Mouse (Mus musculus) skeletal muscle tissue, adult 2 months (tissue): ENCODE data around the gene Morn3.
"Not testable (repeated sequence)": the region's sequence is repeated elsewhere in the genome, so short reads cannot be mapped to it uniquely, and the experiment has no call there.

Experiments
- DNase-seq: peaks from one replicate; pipeline ENCODE4 v3.0.0-alpha.2; 2012; ENCODE audit warnings: low read depth, low spot score

Morn3 gene

DNA sequence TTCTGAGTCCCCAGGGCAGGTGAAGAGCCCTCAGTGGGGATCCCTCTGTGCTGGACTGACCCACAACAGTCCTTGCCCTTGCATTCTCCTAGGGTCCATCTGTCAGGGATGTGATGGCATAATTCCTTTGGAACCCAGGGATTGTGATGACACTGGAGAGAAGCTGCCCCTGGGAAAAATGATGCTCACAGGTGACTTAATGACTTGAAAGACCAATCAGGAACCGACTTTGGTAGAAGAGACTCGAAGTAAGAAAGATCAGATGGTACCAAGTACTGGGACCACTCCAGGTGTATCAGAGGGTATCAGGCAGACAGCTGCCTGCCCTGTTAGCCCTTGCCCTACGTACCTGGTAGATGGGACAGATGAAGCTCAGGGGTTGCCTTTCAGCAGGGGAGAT, at the start of gene Morn3:
Gene Morn3 (minus strand): TSS at position 101 of the 400 bp plus-strand sequence.
- DNase-seq, result no peak

DNA sequence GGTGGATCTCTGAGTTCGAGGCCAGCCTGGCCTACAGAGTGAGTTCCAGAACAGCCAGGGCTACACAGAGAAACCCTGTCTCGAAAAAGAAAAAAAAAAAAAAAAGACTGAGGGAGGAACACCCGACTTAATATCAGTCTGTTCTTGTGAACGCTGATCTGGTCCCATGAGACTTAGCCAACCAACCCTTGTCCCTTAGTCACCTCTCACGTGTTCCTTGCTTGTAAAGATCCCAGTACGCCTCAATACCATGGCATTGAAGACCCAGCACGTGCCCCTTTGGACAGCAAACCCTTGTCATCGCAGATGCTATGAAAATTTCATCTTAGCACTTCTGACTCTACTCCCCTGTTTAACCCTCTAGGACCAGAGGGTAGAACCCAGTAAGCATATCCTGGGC, 49.5 kb upstream of the Morn3 start:
- DNase-seq, result no peak

DNA sequence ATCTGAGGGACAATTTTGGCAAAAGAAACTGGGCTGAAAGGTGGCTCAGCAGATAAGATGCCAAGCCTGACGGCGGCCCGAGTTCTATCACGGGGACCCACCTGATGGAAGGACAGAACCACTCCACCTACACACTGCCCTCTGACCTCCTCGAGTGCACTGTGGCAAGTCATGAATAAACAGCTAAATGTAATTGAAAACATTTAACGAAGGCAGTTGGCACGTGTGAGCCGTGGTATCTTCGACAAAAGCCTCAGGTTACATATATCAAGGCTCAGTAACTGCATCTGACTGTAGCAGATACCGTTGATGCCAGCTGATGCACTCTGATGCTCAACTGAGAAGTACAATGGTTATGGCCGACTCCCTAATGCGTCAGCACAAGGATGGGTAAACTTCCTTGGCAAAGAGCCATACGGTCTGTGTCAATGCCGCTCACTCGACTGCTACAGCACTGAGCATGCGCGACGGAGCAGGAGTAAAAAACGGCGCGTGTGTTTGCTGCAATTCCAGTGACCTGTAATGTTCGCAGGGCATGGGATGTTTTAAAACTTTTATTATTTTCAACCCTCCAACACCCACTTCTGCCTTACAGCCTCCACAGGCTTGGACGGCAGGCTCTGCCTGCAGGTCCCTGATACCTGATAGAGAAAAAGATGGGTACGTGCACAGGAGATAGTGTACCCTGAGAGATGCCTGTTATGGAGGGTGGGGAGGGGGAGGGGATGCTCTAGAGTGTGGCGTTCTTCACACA, 47.6 kb upstream of the Morn3 start:
- no peak for DNase-seq

DNA sequence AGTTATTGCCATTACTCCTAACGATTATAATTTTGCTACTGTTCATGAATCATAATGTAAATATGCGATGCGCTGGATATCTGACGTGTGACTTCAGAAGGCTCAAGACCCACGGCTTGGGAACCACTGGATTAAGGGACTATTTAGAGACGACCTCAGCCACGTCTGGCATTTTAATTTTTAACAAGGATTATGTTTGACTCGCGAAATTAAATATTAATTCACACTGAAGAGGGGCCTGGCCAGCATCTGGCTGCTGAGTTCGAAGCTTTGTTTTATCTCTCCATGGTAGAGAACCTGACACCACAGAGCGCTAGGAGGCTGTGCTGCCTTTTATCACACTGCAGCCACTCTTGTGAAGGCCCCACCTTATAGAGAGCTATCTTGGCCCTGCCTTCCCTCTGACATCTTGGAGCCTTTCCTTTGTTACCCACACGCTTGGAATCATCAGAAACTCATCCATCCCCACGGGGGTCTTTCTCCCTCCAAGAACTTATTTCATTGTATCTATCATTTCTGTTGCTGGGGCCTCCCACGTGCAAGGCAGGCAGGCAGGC, 46.3 kb upstream of the Morn3 start:
- no peak for DNase-seq

DNA sequence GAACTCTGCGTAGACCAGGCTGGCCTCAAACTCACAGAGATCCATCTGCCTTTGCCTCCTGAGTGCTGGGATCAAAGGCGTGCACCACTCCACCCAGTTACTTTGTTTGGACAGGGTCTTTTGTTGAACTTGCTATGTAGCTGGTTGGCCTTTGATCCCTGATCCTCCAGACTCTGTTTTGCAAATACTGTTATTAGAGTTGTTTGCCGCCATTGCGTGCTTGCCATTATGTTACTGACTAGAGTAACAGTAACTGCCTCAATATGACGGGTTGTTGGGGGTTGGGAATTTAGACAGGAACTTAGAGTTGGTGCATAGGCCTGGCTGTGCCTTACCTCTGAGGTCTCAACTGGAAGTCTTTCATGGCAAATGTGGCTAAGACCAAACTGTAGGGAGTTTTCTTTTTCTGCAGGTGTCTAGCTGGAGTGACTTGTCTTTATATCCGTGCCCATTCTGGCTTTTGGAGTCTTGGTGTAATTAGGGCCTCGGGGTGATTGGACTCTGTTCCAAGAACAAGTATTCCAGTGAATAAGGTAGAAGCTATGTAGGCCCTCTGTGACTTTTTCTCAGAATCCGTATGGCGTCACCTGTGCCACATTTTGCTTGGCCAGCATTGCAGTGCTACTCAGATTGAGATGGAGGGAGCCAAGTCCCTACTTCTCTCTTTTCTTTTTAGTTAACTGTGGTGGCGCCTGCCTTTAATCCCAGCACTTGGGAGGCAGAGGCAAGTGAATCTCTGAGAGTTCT, 43.9 kb upstream of the Morn3 start:
- DNase-seq, result no peak

DNA sequence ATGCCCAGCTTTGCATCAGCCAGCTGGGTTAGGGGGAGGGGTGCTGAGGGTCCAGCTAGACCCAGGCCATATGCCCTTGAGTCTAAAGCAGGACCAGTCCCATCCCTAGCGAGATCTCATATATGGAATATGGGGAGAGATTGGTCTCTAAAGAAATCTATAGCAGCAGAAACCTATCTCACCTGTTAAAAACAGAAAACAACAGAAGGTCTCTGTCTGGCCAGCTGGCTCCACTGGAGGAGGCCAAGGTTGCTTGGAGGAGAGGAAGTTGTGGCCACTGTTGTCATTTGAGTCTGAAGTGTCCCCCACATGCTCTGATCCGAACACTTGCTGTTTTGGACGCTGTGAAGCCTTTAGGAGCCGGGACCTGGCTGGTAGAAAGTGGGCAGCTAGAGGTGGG, 42.0 kb upstream of the Morn3 start:
- no peak for DNase-seq

DNA sequence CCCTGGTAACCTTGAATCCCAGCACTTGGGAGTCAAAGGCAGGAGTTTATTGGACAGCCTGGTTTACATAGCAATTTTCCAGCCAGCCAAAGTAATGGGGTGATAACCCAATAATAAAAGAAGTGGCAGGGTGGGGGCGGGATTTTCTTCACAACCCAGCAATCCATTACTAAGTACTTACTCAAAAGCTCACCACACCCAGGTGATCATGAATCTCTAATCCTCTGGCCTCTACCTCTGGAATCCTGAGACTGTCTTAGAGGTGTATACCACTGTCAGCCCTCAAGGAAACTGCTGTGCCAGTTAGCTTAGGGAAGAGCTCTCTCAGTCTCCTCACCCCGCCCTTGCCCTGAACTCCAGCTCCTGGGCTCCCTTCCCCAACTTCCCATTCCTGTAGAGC, 39.7 kb upstream of the Morn3 start:
- no peak for DNase-seq

DNA sequence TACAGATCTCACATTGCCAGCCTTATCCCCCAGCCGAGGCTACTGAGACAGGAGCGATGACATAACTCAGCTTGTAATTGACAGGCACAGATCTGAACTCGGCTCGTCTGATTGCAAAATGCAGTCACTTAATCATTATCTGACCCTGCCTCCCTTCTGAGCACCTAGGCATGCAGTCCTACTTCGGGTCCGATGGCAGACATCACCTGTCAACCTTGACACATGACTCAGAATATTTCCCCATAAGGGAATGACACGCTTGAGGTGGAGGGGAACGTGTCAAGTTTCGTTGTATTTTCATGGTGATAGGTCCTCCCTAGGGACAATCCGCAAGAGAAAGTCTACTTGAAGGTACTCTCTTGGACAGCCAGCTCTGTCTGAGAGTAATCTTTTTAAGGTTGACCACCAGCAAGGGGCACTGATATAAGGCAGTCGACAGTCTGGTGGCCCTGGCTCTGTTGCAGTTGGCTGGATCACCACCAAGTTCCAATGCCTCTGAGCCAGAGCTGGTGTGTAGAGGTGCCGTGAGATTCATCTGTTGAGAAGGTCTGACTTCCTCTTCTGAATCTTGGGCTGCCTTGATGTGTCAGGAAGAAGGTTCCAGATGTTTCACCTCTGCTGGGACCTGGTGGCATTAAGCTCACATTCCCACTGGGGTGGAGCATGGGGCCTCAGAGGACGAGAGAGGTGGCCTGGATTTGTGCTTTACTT, 36.7 kb upstream of the Morn3 start:
- no peak for DNase-seq

DNA sequence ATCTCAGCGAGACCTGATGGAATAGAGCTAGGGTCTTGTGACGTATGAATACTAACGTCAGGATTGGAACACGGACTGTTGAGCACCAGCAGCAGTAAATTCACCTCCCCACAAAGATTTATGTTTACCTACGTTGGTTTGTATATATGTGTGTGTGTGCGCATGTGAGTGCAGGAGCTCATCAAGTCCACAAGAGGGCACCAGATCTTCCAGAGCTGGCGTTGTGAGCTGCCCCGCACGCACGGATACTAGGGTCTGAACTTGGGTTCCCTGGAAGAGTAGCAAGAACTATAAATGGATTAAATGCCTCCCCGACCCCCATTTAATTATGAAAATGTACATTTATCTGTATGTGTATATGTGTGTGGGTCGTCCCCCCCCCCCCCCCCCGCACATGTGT, 33.7 kb upstream of the Morn3 start:
- DNase-seq, result no peak

DNA sequence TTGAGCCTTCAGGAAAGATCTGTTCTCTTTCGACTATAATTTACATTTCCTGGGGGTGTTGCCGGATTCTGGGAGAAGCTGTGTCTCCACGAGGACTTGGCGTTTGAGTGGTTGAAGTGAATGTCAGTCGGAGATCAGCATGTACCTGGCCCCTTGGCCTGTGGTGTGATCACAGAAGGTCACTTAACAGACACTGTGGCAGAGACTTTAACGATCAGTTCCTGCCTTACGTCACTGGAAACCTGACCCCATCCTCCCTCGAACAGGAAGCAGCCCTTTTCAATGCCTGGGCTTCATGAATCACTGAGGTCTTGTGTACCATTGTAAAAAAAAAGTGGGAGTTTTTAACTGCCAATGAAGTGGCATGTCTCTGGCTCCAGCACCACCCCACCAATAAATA, 33.2 kb upstream of the Morn3 start:
- no peak for DNase-seq

DNA sequence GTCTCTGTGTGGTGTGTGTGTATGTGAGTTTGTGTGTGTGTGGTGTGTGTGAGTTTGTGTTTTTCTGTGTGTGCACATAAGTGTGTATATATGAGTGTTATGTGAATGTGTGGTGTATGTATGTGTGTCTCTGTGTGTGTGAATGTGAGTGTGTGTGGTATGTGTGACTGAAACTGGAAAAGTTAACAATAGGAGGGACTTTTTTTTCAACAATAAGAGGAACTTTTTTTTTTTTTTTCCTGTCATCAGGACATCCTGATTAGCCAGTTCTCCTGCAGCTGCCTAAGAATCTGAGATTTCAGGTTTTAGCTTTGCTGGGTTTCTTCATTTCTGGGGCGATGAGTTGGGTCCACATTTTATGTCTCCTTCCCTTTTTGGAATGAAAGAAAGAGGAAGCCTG, 32.8 kb upstream of the Morn3 start:
- DNase-seq, result no peak

DNA sequence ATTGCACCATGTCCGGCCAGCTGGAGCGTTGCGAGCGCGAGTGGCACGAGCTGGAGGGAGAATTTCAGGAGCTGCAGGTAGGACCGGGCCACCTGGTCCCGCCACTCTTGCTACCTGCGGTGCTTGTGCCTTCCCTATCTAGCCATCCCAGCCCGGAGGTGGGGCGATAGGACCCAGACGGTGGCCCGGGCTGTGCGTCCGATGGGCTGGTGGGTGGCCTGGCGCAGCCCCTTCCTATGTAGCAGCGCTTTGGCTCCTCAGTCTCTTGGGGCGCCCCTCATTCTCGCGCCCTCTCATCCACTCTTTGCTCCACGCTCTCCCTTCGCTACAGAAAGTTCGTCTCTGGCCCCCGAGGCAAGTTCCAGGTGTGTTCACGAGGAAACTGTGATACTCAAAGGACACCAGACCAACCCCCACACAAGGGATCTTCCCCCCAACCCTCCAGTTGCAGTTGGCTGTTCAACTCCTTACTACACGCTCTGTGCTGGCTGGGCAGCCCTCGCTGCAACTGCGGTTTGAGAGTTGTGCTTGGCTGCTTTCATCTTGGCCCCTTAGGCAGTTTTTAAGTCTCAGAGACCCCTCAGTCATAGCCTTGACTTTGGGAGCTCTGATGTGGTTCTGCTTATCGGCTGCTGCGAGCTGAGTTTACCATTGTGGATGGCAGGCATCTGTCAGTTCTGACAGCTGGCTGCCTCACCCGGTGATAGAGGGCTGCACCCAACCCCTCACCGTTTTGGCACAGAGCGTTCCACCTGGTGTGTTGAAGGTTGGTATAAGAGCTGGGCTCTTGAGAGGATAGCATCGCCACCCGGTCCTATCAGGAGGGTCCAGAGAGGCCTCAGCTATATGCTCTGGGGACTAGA, 29.8 kb upstream of the Morn3 start:
- DNase-seq, result no peak

DNA sequence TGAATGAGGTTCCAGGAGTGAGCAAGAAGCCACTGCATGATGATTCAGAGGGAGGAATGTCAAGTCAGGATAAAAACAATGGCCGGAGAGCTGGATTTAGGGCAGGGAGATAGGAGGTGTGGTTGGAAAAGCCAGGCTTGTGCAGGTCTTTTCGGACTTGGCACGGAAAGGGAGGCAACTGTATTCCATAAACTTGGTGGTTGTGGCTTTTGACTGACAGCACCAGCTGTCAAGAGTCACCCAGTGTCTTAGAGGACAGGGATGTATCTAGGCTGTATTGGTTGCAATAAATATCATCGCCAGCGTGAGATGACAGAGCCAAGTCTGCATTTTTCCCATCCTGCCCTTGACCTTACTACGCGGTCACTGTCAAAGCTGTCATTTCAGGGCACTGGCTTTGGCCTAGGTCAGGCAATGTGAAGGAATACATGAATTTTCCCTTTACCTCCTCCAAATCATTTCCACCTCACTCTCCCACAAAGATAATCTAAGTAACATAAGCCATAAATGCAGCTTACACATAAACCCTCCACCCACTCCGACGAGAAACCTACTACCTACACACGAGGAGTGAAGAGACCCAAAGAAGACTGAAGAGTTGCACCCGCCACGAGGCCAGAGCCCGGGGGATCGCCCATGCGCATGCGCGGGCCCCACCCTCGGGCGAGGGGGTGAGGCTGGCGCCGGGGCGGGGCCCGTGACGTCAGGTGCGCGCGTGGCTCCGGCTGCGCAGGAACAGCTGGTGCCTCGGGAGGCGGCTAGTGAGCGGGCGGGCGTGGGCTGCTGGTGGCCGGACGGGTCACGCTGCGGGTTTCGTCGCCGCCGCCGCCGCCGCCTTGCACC, 29.0 kb upstream of the Morn3 start:
- peak; percentile 95 for DNase-seq

DNA sequence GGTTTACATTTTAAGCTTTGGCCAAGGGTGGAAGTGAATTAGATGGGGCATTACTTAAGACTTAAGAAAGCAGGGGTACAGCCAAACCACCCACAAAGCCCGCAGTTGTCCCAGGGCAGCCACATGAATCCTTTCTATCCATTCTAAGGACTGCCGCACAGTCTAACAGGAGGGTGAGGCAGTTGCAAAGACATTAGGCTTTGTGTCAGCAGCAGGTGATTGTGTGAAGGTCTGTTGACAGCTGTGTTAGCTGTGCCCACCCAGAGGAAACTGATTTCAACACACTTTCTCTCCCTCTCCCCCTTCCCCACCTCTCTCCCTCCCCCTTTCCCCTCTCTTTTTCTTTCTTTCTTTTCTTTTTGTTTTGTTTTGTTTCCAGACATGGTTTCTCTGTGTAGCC, 21.9 kb upstream of the Morn3 start:
- no peak for DNase-seq

DNA sequence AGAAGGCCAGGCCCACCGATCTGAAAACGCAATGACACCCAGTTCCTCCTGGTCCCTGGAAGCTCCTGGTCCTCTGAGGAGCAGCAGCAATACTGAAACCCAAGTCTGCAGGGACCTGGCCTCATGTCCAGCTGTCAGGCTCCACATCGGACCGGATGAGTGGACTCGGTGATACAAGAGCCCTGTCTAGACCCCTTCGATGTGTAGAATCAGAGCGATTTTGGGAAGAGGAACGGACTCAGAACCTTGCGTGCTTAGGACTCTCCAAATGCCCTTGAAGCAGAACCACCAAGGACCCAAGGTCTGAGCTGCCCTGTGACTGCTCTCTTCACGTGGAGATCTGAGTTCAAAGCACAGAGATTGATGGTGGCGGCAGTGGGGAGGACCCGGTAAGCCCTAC, 21.3 kb upstream of the Morn3 start, which contains the start of gene Tmem120b:
Gene Tmem120b (plus strand): TSS at position 301 of the 400 bp plus-strand sequence.
- DNase-seq, result no peak

DNA sequence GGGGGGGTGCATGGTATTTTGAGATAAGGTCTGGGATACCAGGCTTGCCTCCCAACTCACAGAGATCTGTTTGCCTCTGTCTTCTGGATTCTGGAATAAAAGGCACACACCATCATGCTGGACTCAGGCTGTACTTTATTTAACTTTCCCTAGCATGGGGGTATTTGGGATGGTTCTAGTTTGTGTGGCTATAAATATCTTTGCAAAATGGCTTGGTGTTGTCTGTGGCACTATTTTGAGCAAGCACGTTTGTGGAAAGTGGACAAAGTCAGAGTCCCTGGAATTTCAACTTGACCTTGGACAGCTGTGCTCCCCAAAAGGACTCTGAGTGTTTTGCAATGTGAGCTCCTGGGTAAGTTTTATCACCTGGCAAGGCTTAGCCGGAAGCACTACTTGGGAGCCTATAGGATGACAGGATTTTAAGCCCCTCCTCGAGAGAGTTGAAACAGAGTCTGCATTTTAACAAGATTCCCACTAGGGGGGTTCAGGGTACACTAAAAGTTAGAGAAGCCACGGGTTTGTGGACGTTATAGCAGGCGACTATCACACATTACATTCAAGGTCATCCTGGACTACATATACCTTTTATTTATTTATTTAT, 20.7 kb upstream of the Morn3 start:
- no peak for DNase-seq

DNA sequence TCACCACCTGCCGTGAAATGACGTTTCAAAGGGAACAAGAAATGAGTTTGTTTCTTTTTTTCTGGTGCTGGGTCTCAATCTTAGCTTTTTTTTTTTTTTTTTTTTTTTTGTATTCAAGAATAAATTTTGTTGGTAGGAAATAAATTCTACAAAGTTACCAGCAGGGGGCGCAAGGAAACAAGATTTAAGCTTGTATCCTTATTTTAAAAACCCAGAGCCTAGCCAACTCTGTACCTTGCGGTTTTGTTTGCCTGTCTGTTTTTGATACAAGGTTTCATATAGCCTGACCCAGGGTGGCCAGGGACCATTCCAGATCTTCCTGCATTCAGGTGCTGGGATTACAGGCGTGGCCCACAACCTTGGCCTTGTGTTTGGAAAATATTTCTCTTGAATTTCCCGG, 17.4 kb upstream of the Morn3 start:
- DNase-seq, result peak; percentile 86

DNA sequence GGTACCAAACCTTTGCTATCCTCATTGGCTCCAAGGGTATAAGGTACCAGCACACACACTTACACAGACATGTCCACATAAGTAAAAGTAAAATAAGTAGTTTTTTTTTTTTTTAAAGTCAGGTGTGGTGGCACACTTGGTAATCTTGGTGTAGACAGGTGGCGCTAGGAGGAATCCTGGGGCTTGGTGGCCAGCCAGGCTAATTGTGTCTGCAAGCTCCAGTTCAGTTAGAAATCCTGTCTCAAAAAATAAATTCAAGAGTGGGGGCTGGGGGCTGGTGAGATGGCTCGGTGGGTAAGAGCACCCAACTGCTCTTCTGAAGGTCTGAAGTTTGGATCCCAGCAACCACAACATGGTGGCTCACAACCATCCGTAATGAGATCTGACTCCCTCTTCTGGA, 16.3 kb upstream of the Morn3 start:
- DNase-seq, result no peak

DNA sequence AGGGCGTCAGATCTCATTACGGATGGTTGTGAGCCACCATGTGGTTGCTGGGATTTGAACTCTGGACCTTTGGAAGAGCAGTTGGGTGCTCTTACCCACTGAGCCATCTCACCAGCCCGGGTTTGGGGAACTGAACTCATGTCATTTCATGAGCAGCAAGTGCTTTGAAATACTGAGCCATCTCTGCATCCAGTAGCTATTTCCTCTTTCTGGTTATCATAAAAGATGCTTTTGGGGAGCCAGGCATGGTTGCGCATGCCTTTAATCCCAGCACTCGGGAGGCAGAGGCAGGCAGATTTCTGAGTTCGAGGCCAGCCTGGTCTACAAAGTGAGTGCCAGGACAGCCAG, 14.6 kb upstream of the Morn3 start:
- DNase-seq, result not testable (repeated sequence)
